Mouse (Mus musculus) heart, postnatal 0 days (tissue): ENCODE results near the gene Pdzd3. TPM values are rescaled to one million over a fixed set of nuclear protein-coding genes. Genes with fewer than 3 reads are reported as not detected.

Source experiments
- ATAC-seq: fragments of 200-750 bp; cut with Nextera tagmentation; 2 replicates; pipeline ENCODE4 v1.8.0; 2017; ENCODE audit warnings: low read depth, moderate number of reproducible peaks, moderate library complexity; ENCODE audit not compliant: insufficient read depth
- DNase-seq: peaks from one replicate; pipeline ENCODE4 v3.0.0-alpha.2; 2016; ENCODE audit warnings: low spot score
- H3K27ac ChIP-seq: fragments of 300-500 bp; sonication (generic); 2 replicates; pipeline ENCODE4 v1.5.1; 2014; ENCODE audit warnings: low read depth, mild to moderate bottlenecking
- H3K27me3 ChIP-seq: fragments of 300-500 bp; sonication (generic); 2 replicates; pipeline ENCODE4 v1.6.1; 2014; ENCODE audit warnings: low read length, mixed read lengths; ENCODE audit not compliant: control insufficient read depth, insufficient read depth
- H3K36me3 ChIP-seq: fragments of 300-500 bp; sonication (generic); replicated peaks from 2 replicates; pipeline ENCODE4 v1.6.1; 2014; ENCODE audit warnings: low read length, mixed read lengths; ENCODE audit not compliant: control insufficient read depth, insufficient read depth
- H3K4me1 ChIP-seq: fragments of 300-500 bp; sonication (generic); 2 replicates; pipeline ENCODE4 v1.6.1; 2014; ENCODE audit warnings: antibody characterized with exemption; ENCODE audit not compliant: control insufficient read depth, insufficient read depth
- H3K4me2 ChIP-seq: fragments of 300-500 bp; sonication (generic); 2 replicates; pipeline ENCODE4 v1.6.1; 2014; ENCODE audit warnings: low read depth, mild to moderate bottlenecking, low read length, moderate library complexity
- H3K4me3 ChIP-seq: fragments of 300-500 bp; sonication (generic); 2 replicates; pipeline ENCODE4 v1.5.1; 2014; ENCODE audit warnings: low read depth, low read length
- H3K9ac ChIP-seq: fragments of 300-500 bp; sonication (generic); replicated peaks from 2 replicates; pipeline ENCODE4 v1.6.1; 2014; ENCODE audit warnings: low read depth, low read length, mixed read lengths
- H3K9me3 ChIP-seq: fragments of 300-500 bp; sonication (generic); replicated peaks from 2 replicates; pipeline ENCODE4 v1.6.1; 2016; ENCODE audit warnings: low read length; ENCODE audit not compliant: control insufficient read depth
- CTCF ChIP-seq: IDR thresholded peaks from 2 replicates; pipeline ENCODE4 v1.5.1; 2016; ENCODE audit warnings: antibody characterized with exemption, control low read depth, low read depth
- EP300 ChIP-seq: IDR thresholded peaks from 2 replicates; pipeline ENCODE4 v1.6.1; 2016; ENCODE audit warnings: antibody characterized with exemption, low read depth
- WGBS: fragments of 180-500 bp; shearing (Covaris S2); extraction: QIAGEN DNeasy Blood & Tissue Kit; methylation state at CpG from one replicate; pipeline ENCODE4 v1.1.7; 2014; 5-methylcytosine and 5-hydroxymethylcytosine counted together
- polyA plus RNA-seq: library from polyadenylated mRNA; unstranded; fragments of >200 nt; fragmentation: Nextera tagmentation; extraction: Ambion mirVana; gene quantifications from 2 replicates; pipeline ENCODE4 v1.2.1, GENCODE M21; 2015
- total RNA-seq: library from RNA; depleted of rRNA; stranded (reverse); fragments of >200 nt; gene quantifications from 2 replicates; pipeline ENCODE4 v1.2.3, GENCODE M21; 2014; ENCODE audit warnings: low replicate concordance

Pdzd3 gene
- total and polyA plus RNA-seq, 2 experiments from 2014 or later: 0.07 TPM; not detected in 1

DNA sequence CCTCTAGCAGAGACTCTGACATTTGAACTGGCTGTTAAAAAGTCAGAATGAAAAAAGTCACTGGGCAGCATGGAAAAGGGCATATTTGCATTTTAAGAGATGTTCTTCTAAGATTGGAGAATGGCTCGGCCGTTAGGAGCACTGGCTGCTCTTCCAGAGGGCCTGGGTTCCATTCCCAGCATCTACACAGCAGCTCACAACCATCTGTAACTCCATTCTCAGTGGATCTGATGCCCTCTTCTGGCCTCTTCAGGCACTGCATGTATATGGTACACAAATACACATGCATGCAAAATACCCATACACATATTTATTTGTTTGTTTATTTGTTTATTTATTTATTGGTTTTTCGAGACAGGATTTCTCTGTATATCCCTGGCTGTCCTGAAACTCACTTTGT is 17.8 kb upstream of the Pdzd3 start:
- Histone ChIP-seq H3K9ac (no peak overlapping the region), H3K27ac (no peak overlapping the region), H3K9me3 (no peaks in the 10 kb centered on the region), H3K27me3 (no peaks in the 10 kb centered on the region), H3K36me3 (0 out of 2 replicates have a peak, but pooled peaks cover 5% of the 10 kb centered on the region), H3K4me1 (0 out of 2 replicates have a peak, but pooled peaks cover 5% of the 10 kb centered on the region), H3K4me2 (no peak overlapping the region), H3K4me3 (no peak overlapping the region)
- ATAC-seq (no peak), DNase-seq (no peak)
- TF ChIP-seq CTCF (peak; percentile 43), EP300 (no peak)
- WGBS: 75% methylated on average over 3 of the region's 3 CpGs

DNA sequence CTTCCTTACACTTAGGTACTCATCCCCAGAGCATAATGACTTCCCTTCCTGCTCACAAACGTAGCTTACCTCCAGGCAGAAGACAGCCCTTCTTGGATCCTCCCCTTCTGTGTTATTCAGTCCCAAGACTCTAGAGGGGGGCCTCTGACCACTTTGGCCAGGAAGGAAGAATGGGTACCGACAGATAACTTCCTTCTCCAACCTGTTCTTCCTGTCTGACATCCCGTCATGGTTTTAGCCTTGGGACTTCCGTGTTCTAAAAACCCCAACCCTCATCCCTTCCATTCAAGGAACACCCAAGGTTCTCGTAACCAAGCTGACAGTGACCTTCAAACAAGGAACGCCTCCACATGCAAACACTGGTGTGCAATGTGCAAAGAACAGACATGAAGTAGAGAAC is 17.2 kb upstream of the Pdzd3 start, which contains the start of gene Nlrx1:
Gene Nlrx1, minus strand, starts transcription at position 168 of the 400 bp plus-strand sequence.
- Histone ChIP-seq H3K9ac (peak within 1 kb of the TSS; percentile 85), H3K36me3 (peaks cover 11% of the 10 kb centered on the region), H3K4me2 (peak within 1 kb of the TSS; percentile 82), H3K4me3 (peak within 1 kb of the TSS; percentile 61), H3K4me1 (0 out of 2 replicates have a peak, but pooled peaks cover 5% of the 10 kb centered on the region), H3K9me3 (no peaks in the 10 kb centered on the region), H3K27ac (peak within 1 kb of the TSS; percentile 82), H3K27me3 (no peaks in the 10 kb centered on the region)
- no peak for TF ChIP-seq EP300
- TF ChIP-seq CTCF: no peak
- WGBS: 78% methylated on average over 6 of the region's 6 CpGs
- ATAC-seq (no peak), DNase-seq (no peak)

DNA sequence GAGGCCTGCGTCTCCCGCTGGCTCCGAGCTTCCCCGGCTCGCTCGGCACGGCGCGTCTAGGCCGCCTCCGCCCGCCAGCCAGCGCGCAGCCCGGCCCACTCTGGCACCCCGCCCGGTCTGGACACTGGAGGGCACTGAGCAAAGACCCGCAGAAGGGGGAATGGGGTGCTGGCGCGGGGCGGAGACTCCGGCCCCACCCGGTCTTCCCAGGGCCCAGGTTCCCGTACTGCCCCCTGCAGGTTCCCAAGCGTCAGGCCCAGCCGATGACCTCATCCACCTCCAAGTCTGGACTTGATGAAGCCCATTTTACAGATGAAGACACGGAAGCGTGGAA is 16.7 kb upstream of the Pdzd3 start:
- 5% methylated on average over 28 of the region's 28 CpGs for WGBS
- peak; percentile 92 for ATAC-seq
- Histone ChIP-seq H3K4me2 (peak overlapping the region; percentile 82), H3K4me3 (peak overlapping the region; percentile 61), H3K27me3 (no peaks in the 10 kb centered on the region), H3K27ac (peak overlapping the region; percentile 82), H3K4me1 (0 out of 2 replicates have a peak, but pooled peaks cover 5% of the 10 kb centered on the region), H3K9ac (peak overlapping the region; percentile 85), H3K9me3 (no peaks in the 10 kb centered on the region), H3K36me3 (peaks cover 14% of the 10 kb centered on the region)
- TF ChIP-seq CTCF: peak; percentile 60
- no peak for TF ChIP-seq EP300
- DNase-seq: peak; percentile 78

DNA sequence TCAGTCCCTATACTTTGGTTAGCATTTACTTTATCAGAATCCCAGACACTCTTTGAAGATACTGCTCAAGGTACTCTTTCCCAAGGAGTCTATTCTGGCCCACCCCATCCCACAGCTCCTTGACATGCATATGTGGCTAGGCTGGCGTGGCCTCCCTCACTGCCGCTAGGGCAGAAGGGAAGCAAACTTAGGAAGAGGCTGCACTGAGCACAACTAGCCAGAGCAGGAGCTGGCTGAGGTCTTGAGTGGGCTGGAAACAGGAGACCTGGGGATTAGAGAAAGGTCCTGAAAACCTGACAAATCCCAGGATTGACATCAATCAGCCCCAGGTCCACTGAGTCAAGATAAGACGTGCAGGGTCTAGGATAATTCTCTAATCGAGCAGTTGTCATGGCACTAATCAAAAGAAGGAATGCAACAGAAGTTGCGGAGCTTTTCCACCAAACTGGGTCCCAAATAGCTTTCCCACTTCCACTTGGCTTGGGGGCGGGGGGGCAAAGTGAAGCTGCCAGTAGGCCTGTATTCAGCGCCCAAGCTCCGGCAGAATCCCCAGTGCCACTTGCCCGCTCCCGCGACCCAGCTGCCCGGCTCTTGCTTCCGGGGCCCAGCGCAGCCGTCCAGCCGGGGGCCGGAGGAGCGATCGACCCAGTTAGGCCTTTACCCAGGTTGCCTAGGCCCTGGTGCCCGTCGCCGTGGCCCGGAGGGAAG is 16.2 kb upstream of the Pdzd3 start:
- Histone ChIP-seq H3K9ac (peak overlapping the region; percentile 85), H3K4me3 (peak overlapping the region; percentile 61), H3K27ac (peak overlapping the region; percentile 82), H3K36me3 (peaks cover 14% of the 10 kb centered on the region), H3K4me1 (0 out of 2 replicates have a peak, but pooled peaks cover 5% of the 10 kb centered on the region), H3K4me2 (peak overlapping the region; percentile 82), H3K27me3 (no peaks in the 10 kb centered on the region), H3K9me3 (no peaks in the 10 kb centered on the region)
- DNase-seq (peak; percentile 40), ATAC-seq (peak; percentile 49)
- TF ChIP-seq CTCF (peak; percentile 25; the same call in 1 of the 2 replicates), EP300 (no peak)
- WGBS: 6% methylated on average over 23 of the region's 23 CpGs

DNA sequence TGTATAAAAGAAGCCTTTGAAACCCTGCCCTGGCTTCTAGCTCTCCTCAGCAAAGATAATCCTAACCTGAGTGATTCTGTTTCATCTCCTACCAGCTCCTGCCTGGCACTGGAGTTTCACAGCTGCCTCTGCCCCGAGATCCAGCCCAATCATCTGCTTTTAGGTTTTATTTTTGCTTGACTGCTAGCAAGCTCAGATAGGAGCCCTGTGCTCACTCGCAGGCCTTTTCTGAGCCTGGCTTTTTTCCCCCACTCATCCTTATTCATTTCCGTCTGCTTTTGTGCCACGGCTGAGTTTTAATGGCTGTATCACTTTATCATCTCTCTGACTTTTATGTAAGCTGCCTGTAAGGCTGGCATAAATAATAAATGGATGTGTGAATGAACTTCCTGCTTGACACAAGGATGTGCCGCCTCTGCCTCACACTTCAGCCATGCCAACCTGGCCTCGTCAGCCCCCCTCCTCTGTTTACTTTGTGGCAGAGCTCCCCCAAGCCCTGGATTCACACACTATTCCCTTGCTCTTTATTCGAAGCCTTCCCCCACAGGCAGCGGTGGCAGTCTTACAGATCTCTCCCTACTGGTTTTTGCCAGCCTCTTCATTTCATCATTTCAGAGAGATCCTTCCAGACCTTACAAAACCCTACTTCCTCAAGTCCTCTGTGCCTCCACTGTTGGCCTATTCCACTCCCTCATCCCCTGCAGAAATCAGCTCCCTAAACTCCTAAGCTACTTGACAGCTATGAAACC is 15.4 kb upstream of the Pdzd3 start:
- DNase-seq: no peak
- Histone ChIP-seq H3K9me3 (no peaks in the 10 kb centered on the region), H3K36me3 (peaks cover 14% of the 10 kb centered on the region), H3K4me1 (0 out of 2 replicates have a peak, but pooled peaks cover 5% of the 10 kb centered on the region), H3K4me3 (0 out of 2 replicates have a peak overlapping the region, but pooled peaks have one; percentile 61), H3K27me3 (no peaks in the 10 kb centered on the region), H3K9ac (no peak overlapping the region), H3K27ac (no peak overlapping the region), H3K4me2 (peak overlapping the region; percentile 82; the same call in 1 of the 2 replicates)
- no peak for ATAC-seq
- TF ChIP-seq CTCF: no peak
- no peak for TF ChIP-seq EP300
- 71% methylated on average over 8 of the region's 8 CpGs for WGBS
